Mouse (Mus musculus): ENCODE results near the gene Kcnj9.

Kcnj9 gene

DNA sequence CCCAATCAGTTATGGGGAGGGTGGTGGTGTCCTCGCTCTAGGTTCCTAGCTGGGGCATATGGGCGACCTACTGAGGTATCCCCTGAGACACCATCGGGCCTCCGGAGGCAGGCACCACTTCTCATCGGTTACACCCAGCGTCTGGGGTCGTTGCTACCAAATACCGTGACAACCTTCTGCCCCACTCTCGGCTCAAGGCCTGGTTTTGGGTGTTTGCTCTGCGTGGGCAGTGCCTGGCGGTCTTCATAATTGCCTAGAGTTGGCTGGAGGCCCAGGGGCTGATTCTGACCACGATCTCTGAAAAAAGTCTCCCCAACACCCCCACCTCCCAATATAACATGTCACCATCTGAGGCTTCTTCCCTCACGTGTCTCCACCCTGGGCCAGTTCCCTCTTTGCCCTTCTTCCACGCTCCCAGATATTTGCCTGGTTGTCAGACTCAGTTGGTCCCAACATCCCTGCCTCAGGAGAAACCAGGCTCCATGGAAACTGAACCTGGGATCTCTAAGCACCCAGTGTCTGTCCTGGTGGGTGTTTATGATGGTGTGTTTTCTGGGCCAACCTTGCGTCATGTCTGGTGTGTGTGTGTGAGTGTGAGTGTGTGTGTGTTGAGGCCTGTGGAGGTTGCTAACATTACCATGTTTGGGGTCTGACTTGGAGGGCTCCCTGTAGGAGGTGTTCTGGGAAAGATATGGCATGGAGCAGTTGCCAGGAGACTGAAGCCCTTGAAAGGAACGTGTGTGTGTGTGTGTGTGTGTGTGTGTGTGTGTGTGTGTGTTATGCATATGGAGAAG, 16.2 kb downstream of the Kcnj9 start:
- DNase-seq (ENCODE audit: low read depth, low spot score), result no peak

DNA sequence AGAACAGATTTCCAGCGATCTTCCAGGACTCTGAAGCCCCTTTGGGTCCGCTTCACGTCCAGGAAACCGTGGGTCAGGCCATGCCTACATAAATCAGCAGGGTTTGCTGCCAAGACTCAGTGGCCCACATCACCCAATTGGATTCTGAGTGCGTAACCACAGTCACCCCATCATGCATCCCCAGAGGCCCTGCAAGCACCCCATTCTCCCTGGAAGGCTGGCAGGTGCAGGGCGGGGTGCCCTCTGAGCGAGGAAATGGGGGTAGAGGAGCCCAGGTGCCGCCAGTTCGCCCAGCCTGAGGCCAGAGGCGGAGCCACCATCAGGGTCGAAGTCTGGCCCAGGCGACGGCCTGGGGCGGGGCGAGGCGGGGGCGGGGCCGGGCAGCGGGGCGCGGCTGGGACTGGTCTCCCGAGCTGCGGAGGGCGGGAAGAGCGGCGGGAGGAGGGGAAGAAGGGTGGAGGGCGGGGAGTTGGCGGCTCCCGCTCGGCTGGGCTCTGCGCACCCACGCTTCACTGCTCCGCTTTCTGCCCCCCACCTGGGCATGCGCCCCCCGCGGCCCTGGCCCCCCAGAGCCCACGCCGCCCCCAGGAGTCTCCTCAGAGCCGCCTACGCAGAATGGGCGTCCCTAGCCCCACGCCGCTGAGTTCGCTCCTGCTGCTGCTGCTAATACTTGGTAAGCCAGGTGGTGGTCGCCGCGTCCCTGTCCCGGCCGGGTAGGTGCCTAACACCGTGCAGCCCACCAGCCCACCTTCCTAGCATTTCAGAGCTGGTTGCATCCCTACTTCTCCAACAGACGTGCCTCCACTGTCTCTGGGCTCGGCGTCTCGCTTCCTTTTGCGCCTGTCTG, 17.0 kb downstream of the Kcnj9 start:
- peak; percentile 84 for DNase-seq (ENCODE audit: low read depth, low spot score)

DNA sequence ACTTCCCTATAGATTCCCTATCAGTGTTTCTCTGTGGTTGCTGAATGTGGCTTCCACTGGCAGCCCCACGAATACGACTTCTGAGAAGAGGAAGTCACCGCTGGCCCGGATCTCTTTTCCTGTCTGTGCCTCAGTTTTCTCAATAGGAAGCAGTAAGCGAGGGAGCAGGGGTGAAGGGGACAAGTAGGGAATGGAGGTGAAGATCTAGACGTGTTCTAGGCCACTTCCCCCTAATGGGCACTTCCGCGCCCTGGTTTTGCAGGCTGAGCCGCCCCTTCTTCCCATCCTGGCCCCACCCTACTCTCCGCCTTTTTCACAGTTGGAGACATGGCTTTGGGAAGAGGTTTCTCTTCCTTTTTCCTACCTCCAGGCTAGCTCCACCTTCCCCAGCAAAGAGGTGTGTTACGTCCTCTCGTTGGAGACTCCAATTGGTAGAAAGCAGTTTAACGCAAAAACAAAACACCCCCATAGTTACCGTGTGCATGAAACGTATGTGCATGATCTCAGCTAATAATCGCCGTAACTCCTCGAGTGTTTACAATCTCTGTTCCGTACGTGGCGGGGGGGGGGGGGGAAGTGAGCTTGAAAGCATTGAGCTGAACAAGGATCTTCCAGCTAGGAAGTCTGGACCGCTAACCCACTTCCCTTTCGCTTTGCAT, 17.7 kb downstream of the Kcnj9 start:
- DNase-seq (ENCODE audit: low read depth, low spot score), result peak; percentile 95

GRCm38 (mm10) chr1:172309699-172310398, 19.3 kb downstream of the Kcnj9 start:
- DNase-seq (ENCODE audit: low read depth, low spot score), result peak; percentile 99

GRCm38 (mm10) chr1:172308409-172308808, 20.7 kb downstream of the Kcnj9 start:
- no peak for DNase-seq (ENCODE audit: low read depth, low spot score)

GRCm38 (mm10) chr1:172307936-172308335, 21.2 kb downstream of the Kcnj9 start:
- DNase-seq (ENCODE audit: low read depth, low spot score), result no peak

- DNase-seq (ENCODE audit: low read depth, low spot score), result no peak
These were observed 22.2 kb downstream of the Kcnj9 start for GRCm38 (mm10) chr1:172306885-172307284.

GRCm38 (mm10) chr1:172306196-172306595, 22.9 kb downstream of the Kcnj9 start:
- no peak for DNase-seq (ENCODE audit: low read depth, low spot score)

DNA sequence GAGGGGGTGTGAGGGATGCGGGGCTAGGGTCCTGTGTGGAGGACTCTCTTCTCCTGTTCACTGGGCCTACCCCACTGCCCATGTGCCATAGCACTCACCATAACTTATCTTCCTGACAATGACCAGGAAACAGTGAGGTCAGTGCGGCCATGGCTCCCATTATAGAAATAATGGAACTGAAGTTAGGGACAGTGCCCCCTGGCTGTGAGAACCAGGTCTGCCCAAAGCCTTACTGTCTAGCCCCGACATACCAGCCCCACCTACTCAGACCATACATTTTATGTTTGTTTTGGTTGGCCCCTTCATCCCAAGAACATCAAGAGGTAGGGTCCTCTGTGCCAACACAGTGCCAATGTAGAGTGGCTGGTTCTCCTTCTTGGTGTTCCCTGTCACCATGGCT, 23.5 kb downstream of the Kcnj9 start:
- peak; percentile 57 for DNase-seq (ENCODE audit: low read depth, low spot score)

GRCm38 (mm10) chr1:172305153-172305552, 24.0 kb downstream of the Kcnj9 start:
- no peak for DNase-seq (ENCODE audit: low read depth, low spot score)

DNA sequence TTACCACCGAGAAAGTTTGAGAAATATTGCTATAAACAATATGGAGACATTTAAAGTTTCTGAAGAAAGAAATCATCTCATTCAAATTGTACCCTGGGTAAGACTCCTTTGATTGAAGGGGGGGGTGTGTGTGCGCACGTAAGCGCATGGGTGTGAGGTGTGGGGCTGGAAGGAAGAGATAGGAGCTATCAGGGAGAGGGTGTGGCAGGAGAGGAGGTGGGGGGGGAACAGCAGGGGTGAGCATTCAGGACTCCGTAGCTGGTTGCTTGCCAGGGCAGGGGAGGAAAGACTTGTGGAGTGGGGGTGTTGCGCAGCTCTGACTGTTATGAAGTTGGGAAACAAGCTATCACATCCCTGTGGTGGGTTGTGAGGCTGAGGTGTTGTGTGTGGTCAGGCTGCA, 24.7 kb downstream of the Kcnj9 start:
- no peak for DNase-seq (ENCODE audit: low read depth, low spot score)

DNA sequence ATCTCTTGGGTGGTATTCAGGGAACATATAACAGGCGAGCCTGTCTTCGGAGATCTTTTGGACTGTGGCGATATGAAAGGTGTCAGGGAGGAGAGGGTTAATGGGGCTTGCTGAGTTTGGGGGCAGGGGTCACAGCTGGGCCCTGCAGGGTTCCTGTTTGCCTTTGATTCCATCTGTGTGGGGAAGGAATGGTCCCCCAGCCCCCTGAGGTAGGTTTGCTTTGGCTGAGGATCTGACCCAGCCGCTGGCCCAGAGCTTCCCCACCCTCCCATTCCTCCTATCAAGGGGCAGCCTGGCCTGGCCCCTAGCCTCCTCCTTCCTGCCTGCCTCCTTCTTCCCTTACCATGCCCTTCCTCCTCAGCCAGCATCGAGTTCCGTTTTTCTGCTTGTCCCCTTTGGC, 26.3 kb downstream of the Kcnj9 start:
- DNase-seq (ENCODE audit: low read depth, low spot score), result no peak

DNA sequence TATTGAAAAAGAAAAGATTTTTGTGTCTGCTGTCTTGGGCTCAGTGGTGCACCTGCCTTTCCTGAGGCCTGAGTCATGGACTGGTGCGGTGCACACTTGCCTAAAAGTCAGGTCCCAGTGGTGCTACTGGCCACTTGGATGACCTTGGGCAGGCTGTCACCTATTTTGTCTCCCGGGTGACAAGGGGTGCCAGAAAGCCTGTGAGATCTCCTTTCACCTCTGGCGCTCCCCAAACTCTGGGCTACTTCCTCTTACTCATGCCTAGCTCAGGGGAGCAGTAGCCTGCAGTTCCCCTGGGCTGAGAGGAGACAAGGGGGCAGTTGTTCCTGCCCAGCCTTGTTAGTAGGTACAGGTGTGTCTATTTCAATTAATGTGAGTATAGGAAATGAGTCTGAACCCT, 26.8 kb downstream of the Kcnj9 start:
- no peak for DNase-seq (ENCODE audit: low read depth, low spot score)

DNA sequence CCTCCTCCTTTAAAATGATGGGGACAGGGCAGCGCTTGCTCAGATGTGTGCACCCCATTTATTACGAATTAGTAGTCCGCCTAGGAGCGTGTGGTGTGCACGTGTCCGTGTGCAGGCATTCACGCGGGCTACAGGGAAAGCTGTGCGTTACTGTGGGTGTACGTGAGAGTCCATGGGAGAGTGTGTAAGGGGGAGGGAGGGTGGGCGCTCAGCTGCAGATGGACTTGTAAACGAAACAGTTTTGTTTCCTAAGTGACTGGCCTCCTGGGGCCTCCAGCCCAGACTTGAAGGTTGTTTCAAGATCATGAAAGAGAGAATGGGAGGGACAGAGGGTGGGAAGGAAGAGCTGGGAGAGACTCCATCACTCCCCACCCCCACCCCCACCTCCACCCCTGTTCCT, 27.9 kb downstream of the Kcnj9 start:
- peak; percentile 69 for DNase-seq (ENCODE audit: low read depth, low spot score)

DNA sequence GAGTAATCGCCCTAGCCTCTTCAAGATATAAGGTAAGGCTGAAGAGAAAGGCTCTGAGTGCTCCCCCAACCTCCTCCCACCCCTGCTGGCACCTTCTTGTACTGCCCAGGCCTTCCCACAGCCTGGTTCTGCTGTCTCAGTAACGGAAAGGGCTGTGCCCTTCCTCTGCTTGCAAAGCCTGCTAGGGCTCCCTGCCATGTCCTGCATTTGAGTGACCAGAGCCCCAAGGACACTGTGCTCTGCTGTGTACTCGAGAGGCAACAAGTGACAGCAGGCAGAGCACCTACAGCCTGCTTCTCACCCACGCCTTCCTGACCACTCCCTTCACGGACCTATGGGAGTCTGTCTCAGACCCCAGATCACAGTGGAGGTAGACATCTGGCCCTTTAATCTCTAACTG, 28.9 kb downstream of the Kcnj9 start:
- no peak for DNase-seq (ENCODE audit: low read depth, low spot score)

DNA sequence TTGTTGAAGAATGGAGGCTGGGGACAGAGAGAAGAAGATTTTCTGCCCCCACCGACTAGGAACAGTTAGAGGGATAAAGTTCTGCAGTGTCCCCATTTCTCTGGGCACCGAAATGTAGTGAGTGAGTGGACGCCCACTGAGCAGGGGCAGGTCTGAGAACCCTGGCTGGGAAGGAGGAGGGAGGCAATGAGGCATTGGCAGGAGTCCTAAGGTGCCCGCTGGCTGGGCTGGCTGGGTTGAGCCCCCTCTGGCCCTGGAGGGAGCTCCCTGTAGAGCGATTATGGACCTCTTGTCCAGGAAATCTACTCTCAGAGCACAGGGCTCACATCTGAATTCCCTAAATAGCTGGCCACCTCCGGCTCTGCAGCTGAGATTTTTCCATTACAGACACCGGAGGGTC, 29.6 kb downstream of the Kcnj9 start:
- DNase-seq (ENCODE audit: low read depth, low spot score), result no peak

DNA sequence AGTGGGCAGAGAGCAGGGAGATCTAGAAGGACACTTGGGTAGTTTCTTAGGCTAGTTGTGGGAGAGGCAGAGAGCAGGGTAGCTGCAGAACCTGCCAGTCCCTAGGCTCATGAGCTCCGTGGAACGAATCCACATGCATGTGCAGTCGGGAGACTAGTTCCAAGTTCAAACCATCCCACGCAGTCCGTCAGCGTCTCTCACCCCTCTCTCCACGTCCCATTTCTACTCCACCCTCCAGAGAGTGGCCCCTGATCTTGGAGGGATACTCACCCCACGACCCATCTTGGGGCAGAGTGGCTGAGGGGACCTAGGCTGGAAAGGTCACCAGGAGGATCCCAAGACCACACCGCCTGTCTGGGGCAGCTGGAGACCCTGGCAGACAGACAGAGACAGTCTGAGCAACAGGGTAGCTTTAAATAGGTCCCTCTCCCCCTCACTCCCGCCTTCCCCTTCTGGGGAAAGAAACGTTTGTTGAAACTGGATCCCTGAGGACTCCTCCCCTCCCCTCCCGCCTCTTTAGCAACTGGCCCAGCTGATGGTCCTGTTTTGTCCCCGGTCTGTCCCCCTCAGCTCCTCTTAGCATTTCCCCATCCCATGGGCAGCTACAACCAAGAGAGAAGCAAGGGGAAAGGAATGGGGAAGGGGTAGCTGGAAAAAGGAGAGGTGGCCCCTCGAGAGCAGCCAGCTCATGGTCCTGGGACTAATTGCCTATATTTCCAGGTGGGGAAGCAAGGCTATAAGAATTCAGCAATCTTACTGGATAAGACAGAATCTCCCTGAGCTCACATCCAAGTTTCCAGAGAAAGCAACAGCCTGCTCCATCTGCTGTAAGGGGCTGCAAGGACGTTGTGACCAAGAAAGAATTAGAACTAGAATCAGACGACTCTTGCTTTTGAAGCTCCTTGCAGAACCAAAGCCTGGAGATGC, 31.2 kb downstream of the Kcnj9 start, which contains the start of gene Atp1a2:
Gene Atp1a2 (minus strand): TSS at position 454 of the 927 bp plus-strand sequence.
- DNase-seq (ENCODE audit: low read depth, low spot score), result no peak

- DNase-seq (ENCODE audit: low read depth, low spot score), result no peak
These were observed 32.2 kb downstream of the Kcnj9 start for GRCm38 (mm10) chr1:172296816-172297510.

DNA sequence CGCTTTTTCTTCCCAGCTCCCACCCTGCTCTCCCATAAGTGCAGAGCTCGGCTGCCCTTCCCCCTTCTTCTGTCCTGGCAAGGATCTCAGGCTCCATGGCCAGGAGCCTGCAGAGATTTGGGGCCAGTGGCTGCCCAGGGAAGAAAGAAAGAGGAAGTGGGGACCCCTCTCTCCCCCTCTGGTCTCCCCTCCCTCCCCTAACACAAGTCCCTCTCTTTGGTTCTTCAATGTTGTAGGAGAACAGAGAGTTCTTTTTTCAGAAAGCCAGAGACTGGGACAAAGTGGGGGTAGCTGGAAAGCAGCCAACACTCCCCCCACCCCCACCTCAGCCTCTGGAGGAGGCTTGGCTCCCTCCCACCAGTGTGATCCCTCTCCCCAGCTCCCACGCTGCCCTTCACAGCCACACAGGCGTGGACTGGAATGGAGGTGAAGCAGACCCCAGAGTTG, 33.3 kb downstream of the Kcnj9 start:
- DNase-seq (ENCODE audit: low read depth, low spot score), result no peak

GRCm38 (mm10) chr1:172293449-172293848, 35.7 kb downstream of the Kcnj9 start:
- no peak for DNase-seq (ENCODE audit: low read depth, low spot score)

All from ES-CJ7 (cell line).